Mouse (Mus musculus) limb, embryonic 13.5 days (tissue): ENCODE results near the gene Chrm3. TPM values are rescaled to one million over a fixed set of nuclear protein-coding genes. Genes with fewer than 3 reads are reported as not detected.

ENCODE experiments used
- ATAC-seq: fragments of 200-750 bp; cut with Nextera tagmentation; 2 replicates; pipeline ENCODE4 v1.8.0; 2017; ENCODE audit warnings: low read depth, moderate number of reproducible peaks, moderate TSS enrichment; ENCODE audit not compliant: low FRiP score
- H3K27ac ChIP-seq: fragments of 300-500 bp; sonication (generic); 2 replicates; pipeline ENCODE4 v1.5.1; 2015; ENCODE audit warnings: inconsistent platforms, mild to moderate bottlenecking, moderate library complexity
- H3K27me3 ChIP-seq: fragments of 300-500 bp; sonication (generic); 2 replicates; pipeline ENCODE4 v1.6.1; 2015; ENCODE audit warnings: mild to moderate bottlenecking, inconsistent platforms
- H3K36me3 ChIP-seq: fragments of 300-500 bp; sonication (generic); 2 replicates; pipeline ENCODE4 v1.6.1; 2015; ENCODE audit warnings: inconsistent platforms, mild to moderate bottlenecking, moderate library complexity
- H3K4me1 ChIP-seq: fragments of 300-500 bp; sonication (generic); 2 replicates; pipeline ENCODE4 v1.6.1; 2015; ENCODE audit warnings: inconsistent platforms
- H3K4me2 ChIP-seq: fragments of 300-500 bp; sonication (generic); replicated peaks from 2 replicates; pipeline ENCODE4 v1.6.1; 2015; ENCODE audit warnings: inconsistent platforms, mild to moderate bottlenecking, moderate library complexity
- H3K4me3 ChIP-seq: fragments of 300-500 bp; sonication (generic); 2 replicates; pipeline ENCODE4 v1.5.1; 2015; ENCODE audit warnings: moderate library complexity, mild to moderate bottlenecking, inconsistent platforms
- H3K9ac ChIP-seq: fragments of 300-500 bp; sonication (generic); 2 replicates; pipeline ENCODE4 v1.6.1; 2015; ENCODE audit warnings: mild to moderate bottlenecking, inconsistent platforms
- H3K9me3 ChIP-seq: fragments of 300-500 bp; sonication (generic); 2 replicates; pipeline ENCODE4 v1.6.1; 2016; ENCODE audit warnings: inconsistent platforms
- WGBS: fragments of 180-500 bp; shearing (Covaris S2); methylation state at CpG from one replicate; pipeline ENCODE4 v1.1.7; 2015; 5-methylcytosine and 5-hydroxymethylcytosine counted together
- polyA plus RNA-seq: library from polyadenylated mRNA; unstranded; fragments of >200 nt; fragmentation: Nextera tagmentation; extraction: Ambion mirVana; gene quantifications from 2 replicates; pipeline ENCODE4 v1.2.1, GENCODE M21; 2015

Gene Chrm3
- polyA plus RNA-seq, 1 experiment from 2014 or later, result 1.9 TPM

DNA sequence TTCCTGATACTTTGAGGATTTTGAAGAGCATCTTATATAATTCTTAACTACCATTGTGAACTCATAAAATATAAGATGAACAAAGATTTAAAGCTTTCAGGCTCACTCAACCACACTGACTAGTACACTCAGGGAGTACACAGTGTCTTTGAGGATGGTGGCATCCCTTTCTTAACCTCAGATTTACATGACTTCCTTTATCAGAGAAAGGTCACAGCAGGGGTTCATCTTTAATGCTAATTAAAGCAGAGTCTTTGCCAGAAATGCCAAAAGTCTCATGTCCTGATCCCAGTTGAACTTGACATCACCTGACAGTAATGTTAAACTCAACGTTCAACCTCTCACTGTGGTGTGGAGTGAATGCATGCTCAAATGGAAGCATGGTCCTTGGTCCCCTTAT, 301.7 kb downstream of the Chrm3 start:
- Histone ChIP-seq H3K27me3 (no peaks in the 10 kb centered on the region), H3K9ac (no peak overlapping the region), H3K4me1 (no peaks in the 10 kb centered on the region), H3K36me3 (no peaks in the 10 kb centered on the region), H3K4me2 (no peak overlapping the region), H3K27ac (no peak overlapping the region), H3K9me3 (peaks cover 5% of the 10 kb centered on the region; the same call in 1 of the 2 replicates), H3K4me3 (no peak overlapping the region)
- WGBS, result 65% methylated on average over 1 of the region's 1 CpGs
- ATAC-seq, result no peak

DNA sequence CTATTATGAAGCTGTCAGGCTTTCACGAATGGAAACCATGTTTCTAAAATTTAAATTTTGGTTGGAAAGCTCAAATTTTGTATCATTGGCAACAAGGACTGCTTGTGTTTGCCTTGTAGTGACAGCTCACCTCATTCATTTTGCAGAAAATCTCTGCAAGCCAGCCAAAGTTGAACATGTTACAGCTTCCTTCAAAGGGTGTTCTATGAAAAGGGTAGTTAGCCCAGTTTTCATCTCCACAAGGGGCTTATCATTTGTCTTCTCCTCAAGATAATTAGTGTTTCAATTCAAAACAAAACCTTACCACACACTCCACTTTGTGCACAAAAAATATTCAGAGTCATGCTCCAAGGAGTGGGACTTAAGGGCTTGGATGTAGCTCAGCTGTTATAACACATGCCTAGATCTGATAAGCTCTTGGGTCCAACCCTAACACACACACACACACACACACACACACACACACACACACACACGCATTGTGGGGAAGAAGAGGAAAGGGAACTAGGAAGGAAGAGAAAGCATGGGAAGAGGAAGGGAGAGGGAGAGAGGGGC, 302.9 kb downstream of the Chrm3 start:
- WGBS, result 80% methylated on average over 2 of the region's 2 CpGs
- ATAC-seq, result no peak

DNA sequence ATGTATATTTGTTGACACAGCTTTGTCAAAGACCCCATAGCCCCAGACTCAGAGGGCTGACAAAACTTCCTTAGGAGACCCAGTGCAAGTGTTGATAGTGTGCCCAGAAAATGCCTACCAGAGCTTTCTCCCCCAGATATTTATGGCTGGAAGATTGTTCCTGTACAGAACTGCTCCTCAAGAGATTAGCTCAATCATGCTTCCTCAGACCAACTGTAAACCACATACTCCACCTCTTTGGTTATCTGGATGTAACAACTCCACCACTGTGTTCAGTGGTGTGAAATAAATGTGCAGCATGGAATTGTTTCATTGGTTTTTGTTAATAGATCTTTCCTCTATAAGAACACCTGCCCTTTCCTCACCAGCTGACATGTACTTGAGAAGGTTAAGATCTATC, 306.6 kb downstream of the Chrm3 start:
- H3K4me3 ChIP-seq, result no peak overlapping the region
- H3K4me2 ChIP-seq, result no peak overlapping the region
- H3K9me3 ChIP-seq, result peaks cover 5% of the 10 kb centered on the region; the same call in 1 of the 2 replicates
- H3K27ac ChIP-seq, result no peak overlapping the region
- no peaks in the 10 kb centered on the region for H3K36me3 ChIP-seq
- no peak for ATAC-seq
- H3K27me3 ChIP-seq, result no peaks in the 10 kb centered on the region
- H3K4me1 ChIP-seq, result no peaks in the 10 kb centered on the region
- no peak overlapping the region for H3K9ac ChIP-seq

More for the DNA sequence above, 302.9 kb downstream of the Chrm3 start:
- no peak overlapping the region for H3K4me3 ChIP-seq
- H3K4me1 ChIP-seq, result no peaks in the 10 kb centered on the region
- H3K27ac ChIP-seq, result no peak overlapping the region
- H3K9me3 ChIP-seq, result peaks cover 5% of the 10 kb centered on the region; the same call in 1 of the 2 replicates
- H3K36me3 ChIP-seq, result no peaks in the 10 kb centered on the region
- H3K9ac ChIP-seq, result no peak overlapping the region
- H3K27me3 ChIP-seq, result no peaks in the 10 kb centered on the region
- H3K4me2 ChIP-seq, result no peak overlapping the region

DNA sequence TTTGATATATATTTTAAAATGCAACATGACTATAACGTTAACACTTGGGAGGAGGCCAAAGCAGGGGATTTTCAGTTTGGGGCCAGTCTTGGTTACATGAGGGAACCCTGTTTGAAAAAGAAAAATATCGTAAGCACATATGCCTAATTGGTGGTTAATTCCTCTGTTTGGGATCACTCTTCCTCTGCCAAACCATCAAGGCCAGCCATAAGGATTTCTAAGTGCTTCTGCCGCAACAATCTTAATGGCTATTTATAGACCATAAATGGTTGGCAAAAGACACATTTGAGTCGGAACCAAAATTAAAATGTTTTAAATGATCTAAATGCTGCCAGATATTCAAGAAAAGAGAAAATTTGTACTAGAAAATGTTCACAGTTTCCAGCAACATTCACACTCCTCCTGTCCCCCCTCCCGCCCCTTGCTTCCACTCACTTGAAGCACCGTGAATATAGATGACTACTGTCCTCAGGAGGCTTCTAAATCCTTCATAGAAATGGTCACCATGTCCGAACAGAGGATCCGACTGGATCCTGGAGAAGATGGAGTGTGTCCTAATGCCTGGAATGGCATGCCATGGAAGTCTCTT, 307.3 kb downstream of the Chrm3 start:
- Histone ChIP-seq H3K4me3 (no peak overlapping the region), H3K4me2 (no peak overlapping the region), H3K4me1 (no peaks in the 10 kb centered on the region), H3K36me3 (no peaks in the 10 kb centered on the region), H3K27me3 (no peaks in the 10 kb centered on the region), H3K27ac (no peak overlapping the region), H3K9me3 (peaks cover 5% of the 10 kb centered on the region; the same call in 1 of the 2 replicates), H3K9ac (no peak overlapping the region)
- WGBS, result 86% methylated on average over 8 of the region's 8 CpGs
- ATAC-seq, result no peak

DNA sequence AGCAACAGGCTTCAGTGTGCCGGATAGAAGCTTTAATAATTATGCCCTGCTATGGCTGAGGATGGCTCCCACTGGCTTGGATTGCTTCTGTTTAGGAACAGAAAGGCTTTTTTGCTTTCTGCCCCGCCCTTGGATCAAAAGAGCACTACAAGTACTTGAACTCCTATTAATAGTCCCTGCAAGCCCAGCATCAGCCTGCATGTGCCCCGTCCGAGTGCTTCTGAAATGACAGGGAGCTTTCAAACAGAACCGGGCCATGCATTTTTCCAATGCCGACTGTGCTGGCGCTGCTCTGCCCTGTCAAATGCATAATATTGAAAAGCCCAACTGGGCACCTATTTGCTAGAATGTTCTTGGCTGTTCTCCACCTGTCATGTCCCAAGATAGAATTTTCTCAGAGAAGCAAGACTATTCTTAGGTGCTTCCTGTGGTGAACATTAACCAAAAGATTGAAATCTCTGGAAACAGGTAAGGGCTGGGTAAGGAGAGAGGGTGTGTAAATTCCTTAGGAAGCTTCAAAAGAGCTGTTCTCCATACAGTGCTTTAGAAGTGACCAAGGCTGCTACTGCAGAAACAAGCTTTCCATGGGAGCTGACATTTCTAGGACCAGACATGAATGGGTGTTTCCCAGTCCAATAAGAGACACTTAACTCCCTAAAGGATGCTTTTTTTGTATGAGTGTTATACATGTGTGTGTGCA, 314.8 kb downstream of the Chrm3 start:
- H3K27ac ChIP-seq, result no peak overlapping the region
- H3K36me3 ChIP-seq, result no peaks in the 10 kb centered on the region
- no peak for ATAC-seq
- 84% methylated on average over 7 of the region's 7 CpGs for WGBS
- H3K4me2 ChIP-seq, result no peak overlapping the region
- no peaks in the 10 kb centered on the region for H3K27me3 ChIP-seq
- no peak overlapping the region for H3K4me3 ChIP-seq
- no peak overlapping the region for H3K9ac ChIP-seq
- H3K4me1 ChIP-seq, result no peaks in the 10 kb centered on the region
- no peaks in the 10 kb centered on the region for H3K9me3 ChIP-seq

DNA sequence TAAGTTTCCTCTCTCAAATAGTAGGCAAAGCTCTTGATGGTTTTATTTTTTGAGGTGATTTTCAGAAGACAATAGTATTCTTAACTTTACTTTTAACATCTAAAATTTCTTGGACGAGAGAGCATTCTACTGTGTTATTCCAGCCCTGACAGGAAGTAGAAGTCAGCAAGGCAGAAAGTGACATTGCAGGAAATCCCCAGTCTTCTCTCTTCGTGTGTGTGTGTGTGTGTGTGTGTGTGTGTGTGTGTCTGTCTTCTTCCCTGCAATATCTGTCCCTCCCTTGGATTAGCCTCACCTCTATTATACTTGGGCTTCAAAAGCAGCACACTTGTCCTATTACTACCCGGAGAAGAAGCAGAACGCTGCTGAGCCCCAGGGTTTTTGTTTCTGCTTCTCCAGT, 316.6 kb downstream of the Chrm3 start:
- Histone ChIP-seq H3K27ac (no peak overlapping the region), H3K9me3 (no peaks in the 10 kb centered on the region), H3K4me3 (no peak overlapping the region), H3K4me1 (no peaks in the 10 kb centered on the region), H3K9ac (no peak overlapping the region), H3K27me3 (no peaks in the 10 kb centered on the region), H3K4me2 (no peak overlapping the region), H3K36me3 (no peaks in the 10 kb centered on the region)
- 66% methylated on average over 4 of the region's 4 CpGs for WGBS
- no peak for ATAC-seq

DNA sequence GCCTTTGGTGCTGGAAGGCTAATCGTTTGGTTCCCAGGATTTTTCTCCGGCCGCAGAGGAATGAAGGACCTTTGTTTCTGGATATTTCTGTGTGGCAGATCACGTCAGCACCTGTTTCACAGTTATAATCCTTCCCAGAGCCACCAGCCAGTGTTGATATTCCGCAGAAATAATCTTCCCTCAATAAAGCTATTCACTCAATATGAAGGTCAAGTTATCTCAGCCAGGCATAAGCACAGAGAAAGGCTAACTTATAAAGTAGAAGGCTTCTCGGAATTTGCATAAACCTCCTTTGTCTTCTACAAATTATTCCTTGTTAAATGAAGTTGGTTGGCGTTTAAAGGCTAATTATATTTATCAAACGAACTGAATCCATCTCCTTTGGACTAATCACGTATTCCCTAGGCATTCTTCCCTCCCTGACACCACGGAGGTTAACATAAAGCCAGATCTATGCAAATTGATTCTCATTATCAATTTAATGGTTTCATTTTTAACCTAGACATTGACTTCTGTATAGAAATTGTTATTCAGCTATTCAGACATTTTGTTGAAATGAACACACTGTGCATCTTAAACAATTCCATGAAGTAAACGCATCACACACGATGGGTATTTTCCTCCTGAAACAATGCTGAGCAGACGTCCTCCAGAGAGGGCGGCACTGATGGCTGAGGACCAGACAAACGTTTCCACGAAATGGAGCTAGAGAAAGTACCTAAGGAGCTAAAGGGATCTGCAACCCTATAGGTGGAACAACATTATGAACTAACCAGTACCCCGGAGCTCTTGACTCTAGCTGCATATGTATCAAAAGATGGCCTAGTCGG, 326.9 kb downstream of the Chrm3 start:
- Histone ChIP-seq H3K4me1 (no peaks in the 10 kb centered on the region), H3K9me3 (no peaks in the 10 kb centered on the region), H3K4me2 (no peak overlapping the region), H3K27me3 (no peaks in the 10 kb centered on the region), H3K4me3 (no peak overlapping the region), H3K9ac (no peak overlapping the region), H3K36me3 (no peaks in the 10 kb centered on the region), H3K27ac (no peak overlapping the region)
- 84% methylated on average over 18 of the region's 18 CpGs for WGBS
- ATAC-seq, result no peak

DNA sequence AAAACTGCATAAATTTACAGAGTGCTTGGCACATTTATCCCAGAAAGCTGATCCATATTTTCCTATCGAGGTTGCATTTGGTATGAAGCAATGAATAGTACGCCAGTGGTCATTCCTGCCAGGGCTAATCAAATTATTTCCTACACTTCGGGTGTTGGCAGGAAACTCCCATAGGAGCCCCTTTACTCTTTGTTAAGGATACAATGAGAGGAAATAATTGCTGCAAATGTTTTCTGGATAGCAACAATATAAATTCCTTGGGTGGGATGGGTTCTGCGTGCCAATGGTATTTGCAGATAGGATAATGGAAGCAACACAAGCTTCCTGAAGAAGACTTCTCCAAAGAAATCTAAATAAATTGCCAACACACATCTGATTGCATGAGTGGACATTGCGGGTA, 329.1 kb downstream of the Chrm3 start:
- H3K4me3 ChIP-seq, result no peak overlapping the region
- H3K4me2 ChIP-seq, result no peak overlapping the region
- H3K9me3 ChIP-seq, result no peaks in the 10 kb centered on the region
- no peaks in the 10 kb centered on the region for H3K27me3 ChIP-seq
- no peak overlapping the region for H3K27ac ChIP-seq
- no peaks in the 10 kb centered on the region for H3K36me3 ChIP-seq
- H3K9ac ChIP-seq, result no peak overlapping the region
- no peaks in the 10 kb centered on the region for H3K4me1 ChIP-seq
- ATAC-seq, result no peak
- WGBS, result 79% methylated on average over 5 of the region's 5 CpGs

DNA sequence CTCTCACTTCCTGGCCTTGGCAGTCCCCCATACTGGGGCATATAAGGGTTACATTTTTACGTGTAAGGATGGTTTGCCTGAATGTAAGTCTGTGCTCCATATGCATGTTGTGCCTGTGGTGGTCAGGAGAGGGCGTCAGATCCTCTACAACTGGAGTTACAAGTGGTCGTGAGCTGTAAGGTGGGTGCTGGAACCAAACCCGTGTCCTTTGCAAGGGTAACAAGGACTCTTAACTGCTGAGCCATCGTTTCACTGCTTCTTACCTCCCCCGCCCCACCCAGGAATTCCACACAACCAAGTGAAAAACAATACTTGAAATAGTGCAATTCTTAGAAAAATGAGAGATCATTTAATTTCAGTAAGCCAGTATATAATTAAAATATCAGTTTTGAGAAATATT, 330.7 kb downstream of the Chrm3 start:
- no peak overlapping the region for H3K4me3 ChIP-seq
- 81% methylated on average over 6 of the region's 6 CpGs for WGBS
- no peaks in the 10 kb centered on the region for H3K27me3 ChIP-seq
- no peaks in the 10 kb centered on the region for H3K4me1 ChIP-seq
- H3K9me3 ChIP-seq, result no peaks in the 10 kb centered on the region
- no peak for ATAC-seq
- H3K36me3 ChIP-seq, result no peaks in the 10 kb centered on the region
- H3K27ac ChIP-seq, result no peak overlapping the region
- no peak overlapping the region for H3K9ac ChIP-seq
- no peak overlapping the region for H3K4me2 ChIP-seq

DNA sequence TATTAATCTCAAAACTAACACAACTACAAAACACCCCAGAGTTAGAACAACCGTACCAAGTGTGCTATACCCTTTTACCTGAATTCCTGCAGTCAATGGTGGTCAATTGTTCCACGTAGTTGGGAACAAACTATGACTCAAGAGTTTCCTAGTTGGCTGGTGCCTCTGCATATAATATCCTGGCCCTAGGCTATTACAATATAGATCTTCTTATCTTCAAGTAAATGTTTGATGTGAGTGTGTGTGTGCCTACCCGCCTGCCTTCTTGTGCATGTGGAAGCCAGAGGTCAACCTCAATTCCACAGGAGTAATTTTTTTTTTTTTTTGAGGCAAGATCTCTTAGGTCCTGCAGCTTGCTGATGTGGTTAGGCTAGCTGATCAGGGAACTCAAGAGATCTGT, 335.5 kb downstream of the Chrm3 start:
- H3K27ac ChIP-seq, result no peak overlapping the region
- 85% methylated on average over 3 of the region's 3 CpGs for WGBS

DNA sequence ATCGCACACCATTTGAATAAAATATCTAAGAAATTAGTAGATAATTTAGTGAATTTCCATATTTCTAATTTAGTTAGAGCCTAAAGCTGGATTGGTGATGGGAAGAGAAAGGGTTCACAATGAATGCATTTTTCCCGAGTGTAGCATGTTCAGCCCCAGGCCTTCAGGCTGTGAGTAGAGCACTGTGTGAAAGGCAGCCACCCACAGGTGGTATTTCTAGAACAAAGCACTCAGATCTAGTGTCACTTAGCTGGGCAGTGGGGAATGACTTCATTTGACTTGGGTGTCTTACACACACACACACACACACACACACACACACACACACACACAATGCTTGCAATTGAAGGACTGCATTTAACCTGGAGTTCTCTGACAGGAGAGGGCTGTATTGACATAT, 337.5 kb downstream of the Chrm3 start:
- Histone ChIP-seq H3K4me1 (no peaks in the 10 kb centered on the region), H3K4me2 (no peak overlapping the region), H3K36me3 (no peaks in the 10 kb centered on the region), H3K27ac (no peak overlapping the region), H3K27me3 (no peaks in the 10 kb centered on the region), H3K9me3 (no peaks in the 10 kb centered on the region), H3K4me3 (no peak overlapping the region), H3K9ac (no peak overlapping the region)
- no peak for ATAC-seq
- WGBS, result 80% methylated on average over 2 of the region's 2 CpGs

More for the DNA sequence above, 335.5 kb downstream of the Chrm3 start:
- no peak overlapping the region for H3K9ac ChIP-seq
- H3K4me1 ChIP-seq, result no peaks in the 10 kb centered on the region
- H3K4me2 ChIP-seq, result no peak overlapping the region
- H3K9me3 ChIP-seq, result no peaks in the 10 kb centered on the region
- no peak overlapping the region for H3K4me3 ChIP-seq
- H3K27me3 ChIP-seq, result no peaks in the 10 kb centered on the region
- ATAC-seq, result no peak
- H3K36me3 ChIP-seq, result no peaks in the 10 kb centered on the region

DNA sequence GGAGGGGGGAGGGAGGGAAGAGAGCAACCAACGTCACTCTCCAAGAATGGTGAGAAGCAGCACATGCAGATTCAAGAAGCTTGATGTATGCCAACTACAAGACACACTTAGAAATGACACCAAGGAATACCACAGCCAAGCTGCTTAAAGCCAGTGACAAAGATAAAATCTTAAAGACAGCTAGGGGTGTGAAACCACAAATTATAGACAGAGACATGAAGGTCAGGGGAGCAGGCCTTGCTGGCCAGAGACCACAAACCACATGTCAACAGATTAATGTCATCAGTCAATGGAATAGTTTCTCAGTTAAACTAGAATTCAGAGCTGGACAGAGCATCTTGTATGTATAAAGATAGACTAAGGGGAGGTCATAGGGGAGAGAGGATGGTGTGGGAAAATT, 341.4 kb downstream of the Chrm3 start:
- WGBS, result 58% methylated on average over 1 of the region's 1 CpGs
- Histone ChIP-seq H3K27me3 (no peaks in the 10 kb centered on the region), H3K36me3 (no peaks in the 10 kb centered on the region), H3K4me1 (no peaks in the 10 kb centered on the region), H3K27ac (no peak overlapping the region), H3K9me3 (no peaks in the 10 kb centered on the region), H3K4me2 (no peak overlapping the region), H3K4me3 (no peak overlapping the region), H3K9ac (no peak overlapping the region)
- ATAC-seq, result no peak
